24 mouse cellular contexts compared by ENCODE assay signal in genomic region chr3:131962870-131963269, GRCm38 (mm10).
DNase-seq lines count a peak whose midpoint lies in the region; ATAC-seq and TF ChIP-seq lines count a peak whose summit lies in the region.
"Had no signal": no experiment of that assay in that cellular context is flagged by ENCODE, and none has a peak within 500 bp of the region (broad histone marks: within the 10 kb centered on the region; RNA-seq: fewer than 3 reads in every experiment).

No protein-coding gene starts in this region.

- whole genome bisulfite sequencing in lung, postnatal 0 days: 60% methylated on average over 2 of the region's 2 CpGs
- 71% methylated on average over 2 of the region's 2 CpGs for WGBS in stomach, postnatal 0 days

- DNase-seq in frontal cortex, postnatal 14 days (ENCODE audit: low spot score in 2 of 2): no peak
- DNase-seq in lung, postnatal 0 days (ENCODE audit: low spot score): peak; percentile 38
- DNase-seq in lung, postnatal 10 days: no peak
- peak; percentile 51 for DNase-seq in adipocyte (ENCODE audit: low spot score)
- peak; percentile 39 for DNase-seq in telencephalon, adult 2 months (ENCODE audit: low read depth, low spot score)
- no peak for DNase-seq in gastrocnemius, postnatal 10 days
- no peak for DNase-seq in stomach, postnatal 0 days (ENCODE audit: low spot score)
- DNase-seq: adrenal gland, adult 2 months; adrenal gland, postnatal 14 days; adrenal gland, postnatal 36 days; cerebellum, adult 11 months; cerebellum, adult 18-20 months; cerebellum, adult 8-10 months; cerebellum, adult 9-11 months; cerebellum, postnatal 14 days; cerebellum, postnatal 36 days had no signal

- no peak for TF ChIP-seq EP300 in lung, postnatal 0 days (IDR thresholded peaks at IDR 0.05)
- no peak for TF ChIP-seq EP300 in stomach, postnatal 0 days (optimal IDR thresholded peaks at IDR 0.05)

- H3K4me3 ChIP-seq in lung, postnatal 0 days (ENCODE audit: low read depth, low read length): no peak overlapping the region
- no peak overlapping the region for H3K4me3 ChIP-seq in stomach, postnatal 0 days (ENCODE audit: low read depth, low read length)
- H3K4me3 ChIP-seq: embryonic facial prominence, embryonic 10.5 days; embryonic facial prominence, embryonic 12.5 days; forebrain, embryonic 12.5 days had no signal

- ATAC-seq in frontal cortex, adult (ENCODE audit: low TSS enrichment): peak; percentile 94
- no peak for ATAC-seq in lung, postnatal 0 days
- ATAC-seq in stomach, postnatal 0 days (ENCODE audit: low FRiP score, low TSS enrichment): no peak
- ATAC-seq: activated CD4-positive, CD25-positive, alpha-beta regulatory T cell, adult 4 months; forebrain, embryonic 14.5 days; forebrain, embryonic 16.5 days; Patski had no signal

- H3K9me3 ChIP-seq in lung, postnatal 0 days (ENCODE audit: low read length): no peaks in the 10 kb centered on the region
- H3K9me3 ChIP-seq in stomach, postnatal 0 days (ENCODE audit: control insufficient read depth, low read length): no peaks in the 10 kb centered on the region
- H3K9me3 ChIP-seq: embryonic facial prominence, embryonic 10.5 days; embryonic facial prominence, embryonic 12.5 days; forebrain, embryonic 12.5 days had no signal

- no peaks in the 10 kb centered on the region for H3K27me3 ChIP-seq in lung, postnatal 0 days (replicated peaks; ENCODE audit: insufficient read depth, low read length)
- H3K27me3 ChIP-seq in stomach, postnatal 0 days (ENCODE audit: control insufficient read depth, insufficient read depth, low read length): no peaks in the 10 kb centered on the region
- H3K27me3 ChIP-seq: embryonic facial prominence, embryonic 12.5 days; forebrain, embryonic 12.5 days; Patski had no signal

- no peak overlapping the region for H3K9ac ChIP-seq in lung, postnatal 0 days (replicated peaks; ENCODE audit: low read depth)
- H3K9ac ChIP-seq in stomach, postnatal 0 days (ENCODE audit: low read length): no peak overlapping the region
- H3K9ac ChIP-seq: embryonic facial prominence, embryonic 12.5 days; forebrain, embryonic 12.5 days had no signal

- no peak overlapping the region for H3K27ac ChIP-seq in lung, postnatal 0 days (ENCODE audit: low read length)
- no peak overlapping the region for H3K27ac ChIP-seq in stomach, postnatal 0 days (replicated peaks)
- H3K27ac ChIP-seq: embryonic facial prominence, embryonic 10.5 days; embryonic facial prominence, embryonic 12.5 days; forebrain, embryonic 12.5 days had no signal

- H3K36me3 ChIP-seq in lung, postnatal 0 days (ENCODE audit: insufficient read depth, low read length): no peaks in the 10 kb centered on the region
- H3K36me3 ChIP-seq in stomach, postnatal 0 days (ENCODE audit: control insufficient read depth, insufficient read depth, low read length): no peaks in the 10 kb centered on the region
- H3K36me3 ChIP-seq: embryonic facial prominence, embryonic 10.5 days; embryonic facial prominence, embryonic 12.5 days; forebrain, embryonic 12.5 days had no signal

- H3K4me2 ChIP-seq in lung, postnatal 0 days (replicated peaks; ENCODE audit: low read depth, low read length): no peak overlapping the region
- no peak overlapping the region for H3K4me2 ChIP-seq in stomach, postnatal 0 days (replicated peaks; ENCODE audit: low read depth)
- H3K4me2 ChIP-seq: embryonic facial prominence, embryonic 12.5 days; forebrain, embryonic 12.5 days had no signal

- no peaks in the 10 kb centered on the region for H3K4me1 ChIP-seq in lung, postnatal 0 days (ENCODE audit: insufficient read depth, low read depth, low read length)
- H3K4me1 ChIP-seq in stomach, postnatal 0 days (replicated peaks; ENCODE audit: control insufficient read depth, insufficient read depth): no peaks in the 10 kb centered on the region
- H3K4me1 ChIP-seq: forebrain, embryonic 12.5 days had no signal

- no peak for TF ChIP-seq CTCF in lung, postnatal 0 days (IDR thresholded peaks at IDR 0.05)
- TF ChIP-seq CTCF in stomach, postnatal 0 days (IDR thresholded peaks at IDR 0.05; ENCODE audit: low read depth): no peak

Comparison
In these comparisons a context has a peak if more than half of its experiments do, and no peak if none do; other contexts are left out.
1. DNase-seq: peak in lung, postnatal 0 days (single experiment), adipocyte (single experiment) and telencephalon, adult 2 months (single experiment); none in frontal cortex, postnatal 14 days (0 of 2), lung, postnatal 10 days (single experiment), gastrocnemius, postnatal 10 days (single experiment) and stomach, postnatal 0 days (single experiment).